Mouse (Mus musculus): ENCODE data around the gene Rnf43.

Rnf43 gene

GRCm38 (mm10) chr11:87763511-87763987, 101.0 kb downstream of the Rnf43 start:
- no peak for TF ChIP-seq GATA4 (IDR thresholded peaks at IDR 0.05; ENCODE audit: insufficient replicate concordance, low read length)

GRCm38 (mm10) chr11:87763988-87764876, 101.7 kb downstream of the Rnf43 start:
- TF ChIP-seq GATA4 (IDR thresholded peaks at IDR 0.05; ENCODE audit: insufficient replicate concordance, low read length): no peak

- TF ChIP-seq GATA4 (IDR thresholded peaks at IDR 0.05; ENCODE audit: insufficient replicate concordance, low read length): no peak
Observed at GRCm38 (mm10) chr11:87768745-87769144, 106.2 kb downstream of the Rnf43 start.

DNA sequence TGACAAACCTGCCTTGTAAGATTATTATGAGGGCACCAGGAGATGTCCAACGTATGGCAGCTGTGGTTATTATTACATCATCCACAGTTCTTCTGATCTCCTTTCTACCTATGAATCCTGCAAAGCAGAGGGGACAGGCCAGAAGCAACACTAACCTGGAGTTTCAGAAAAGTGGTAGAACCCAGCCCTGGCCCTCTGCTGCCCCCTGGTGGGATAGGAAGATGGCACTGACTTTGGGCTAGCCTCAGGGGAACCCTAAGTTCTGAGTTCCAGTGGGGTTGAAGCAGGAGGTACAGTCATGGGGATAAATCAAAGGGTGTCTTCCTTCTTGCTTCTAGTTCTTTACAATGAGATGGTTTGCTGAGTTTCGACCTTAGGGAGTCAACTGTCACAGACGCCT, 108.5 kb downstream of the Rnf43 start:
- no peak for TF ChIP-seq GATA4 (IDR thresholded peaks at IDR 0.05; ENCODE audit: insufficient replicate concordance, low read length)

DNA sequence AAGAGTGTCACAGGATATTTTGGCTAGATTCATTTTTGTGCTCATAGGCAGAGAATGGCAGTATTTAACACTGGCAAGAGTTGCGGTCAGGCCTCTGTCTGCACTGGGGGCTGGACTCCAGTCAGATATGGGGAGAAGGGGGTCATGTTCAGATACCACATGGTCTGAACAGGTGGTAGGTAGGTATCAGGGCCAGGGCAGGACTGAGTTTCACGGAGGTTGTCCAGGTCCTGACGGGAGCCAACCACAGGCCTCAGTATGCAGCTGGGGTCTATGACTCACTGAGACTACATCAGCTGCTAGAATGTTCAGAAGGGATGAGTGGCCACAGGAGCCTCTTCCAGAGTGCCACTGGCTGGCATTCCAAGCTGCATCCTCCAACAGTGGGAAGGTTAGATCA, 109.8 kb downstream of the Rnf43 start:
- no peak for TF ChIP-seq GATA4 (IDR thresholded peaks at IDR 0.05; ENCODE audit: insufficient replicate concordance, low read length)

DNA sequence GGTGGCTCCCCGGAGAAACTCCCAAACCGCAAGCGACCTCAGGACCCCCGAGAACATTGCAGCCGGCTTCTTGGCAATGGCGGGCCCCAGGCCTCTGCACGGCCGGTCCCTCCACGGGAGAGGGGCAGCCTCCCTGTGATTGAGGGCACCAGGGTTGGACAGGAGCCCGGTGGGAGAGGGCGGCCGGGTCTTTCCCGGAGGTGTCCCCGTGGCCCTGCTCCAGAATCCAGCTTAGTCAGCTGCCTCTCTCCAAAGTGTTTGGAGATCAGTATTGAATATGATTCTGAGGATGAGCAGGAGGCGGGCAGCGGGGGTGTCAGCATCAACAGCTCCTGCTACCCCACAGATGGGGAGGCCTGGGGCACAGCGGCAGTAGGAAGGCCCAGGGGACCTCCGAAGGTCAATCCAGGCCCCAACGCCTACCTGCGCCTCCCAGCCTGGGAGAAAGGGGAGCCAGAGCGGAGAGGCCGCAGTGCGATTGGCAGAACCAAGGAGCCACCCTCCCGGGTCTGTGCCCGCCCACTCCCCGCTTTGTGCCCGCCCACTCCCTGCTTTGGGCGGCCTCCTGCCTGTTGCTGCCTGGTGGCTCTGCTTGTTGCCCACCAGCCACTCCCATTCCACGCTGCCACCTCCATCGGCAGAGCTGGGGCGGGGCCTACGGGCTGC, 115.7 kb downstream of the Rnf43 start:
- no peak for TF ChIP-seq GATA4 (IDR thresholded peaks at IDR 0.05; ENCODE audit: insufficient replicate concordance, low read length)

DNA sequence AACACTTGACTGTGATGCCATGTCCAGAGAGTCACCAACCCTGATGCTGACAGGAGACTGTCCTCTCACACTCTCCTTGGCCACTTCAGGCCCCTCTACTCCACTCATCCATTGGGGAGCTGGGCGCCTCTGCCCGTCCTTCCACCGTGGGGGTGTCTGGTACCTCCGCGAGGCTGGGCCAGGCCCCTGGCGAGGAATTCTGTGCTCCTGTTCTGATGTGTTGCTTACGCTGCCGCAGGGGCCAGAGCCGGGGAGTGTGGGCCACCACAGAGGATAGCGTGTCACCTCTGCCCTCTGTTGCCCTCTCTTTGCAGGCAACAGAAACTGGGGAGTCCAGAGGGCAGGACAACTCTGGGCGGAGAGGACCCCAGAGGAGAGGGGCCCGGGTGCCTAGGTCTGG, 116.4 kb downstream of the Rnf43 start:
- TF ChIP-seq GATA4 (IDR thresholded peaks at IDR 0.05; ENCODE audit: insufficient replicate concordance, low read length): no peak

- TF ChIP-seq GATA4 (IDR thresholded peaks at IDR 0.05; ENCODE audit: insufficient replicate concordance, low read length): no peak
Observed at GRCm38 (mm10) chr11:87779392-87779791, 116.9 kb downstream of the Rnf43 start.

DNA sequence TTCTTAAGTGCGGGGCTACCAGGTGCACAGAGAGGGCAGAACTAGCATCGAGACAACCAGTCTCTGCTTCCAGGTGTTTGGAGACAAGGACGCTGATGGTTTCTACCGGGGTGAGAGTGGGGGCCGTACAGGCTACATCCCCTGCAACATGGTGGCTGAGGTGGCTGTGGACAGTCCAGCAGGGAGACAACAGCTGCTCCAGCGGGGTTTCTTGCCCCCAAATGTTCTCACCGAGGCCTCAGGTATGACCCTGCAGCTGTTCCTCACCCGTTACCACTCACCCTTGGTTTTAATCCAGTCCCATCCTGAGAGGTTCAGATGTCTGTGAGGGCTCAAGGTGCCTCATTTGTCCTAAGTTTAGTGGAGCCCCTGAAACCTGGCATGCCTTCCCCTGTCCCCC, 117.6 kb downstream of the Rnf43 start:
- TF ChIP-seq GATA4 (IDR thresholded peaks at IDR 0.05; ENCODE audit: insufficient replicate concordance, low read length): no peak
